Mouse (Mus musculus): Measurements from ENCODE around the gene Disc1. TPM values are rescaled to one million over a fixed set of nuclear protein-coding genes. Genes with fewer than 3 reads are reported as not detected.

Gene Disc1
- polyA plus RNA-seq, 1 experiment from 2014 or later = 1.8 TPM

Small RNA genes within 50 kb of the gene (microRNA-seq; reads per million reads assigned to microRNA genes)
- not detected for gene Gm22197

Other genes starting within 250 kb of the Disc1 start
- gene Gnpat, start 191.2 kb upstream of the Disc1 start, polyA plus RNA-seq (2015; fragmentation: Nextera tagmentation; extraction: Ambion mirVana) = 74.7 and 79.5 TPM in 2 replicates
- 26.2 and 26.9 TPM in 2 replicates for gene 2810004N23Rik, start 191.1 kb upstream of the Disc1 start, polyA plus RNA-seq (2015; fragmentation: Nextera tagmentation; extraction: Ambion mirVana)
- gene Exoc8, start 156.5 kb upstream of the Disc1 start, polyA plus RNA-seq (2015; fragmentation: Nextera tagmentation; extraction: Ambion mirVana) = 14.6 and 15.2 TPM in 2 replicates
- gene Sprtn, start 156.3 kb upstream of the Disc1 start, polyA plus RNA-seq (2015; fragmentation: Nextera tagmentation; extraction: Ambion mirVana) = 8.8 and 9.3 TPM in 2 replicates
- 15.5 and 16.9 TPM in 2 replicates for gene Egln1, start 104.9 kb upstream of the Disc1 start, polyA plus RNA-seq (2015; fragmentation: Nextera tagmentation; extraction: Ambion mirVana)
- 199 and 201 TPM in 2 replicates for gene Tsnax, start 41.2 kb upstream of the Disc1 start, polyA plus RNA-seq (2015; fragmentation: Nextera tagmentation; extraction: Ambion mirVana)

Measured in hindbrain, embryonic 15.5 days (tissue).